Mouse (Mus musculus) layer of hippocampus, adult 9-11 months (tissue): Measurements from ENCODE around the gene Bcl2l2.

Experiments used
- DNase-seq: peaks from one replicate; pipeline ENCODE4 v3.0.0; 2022

The Bcl2l2 gene

DNA sequence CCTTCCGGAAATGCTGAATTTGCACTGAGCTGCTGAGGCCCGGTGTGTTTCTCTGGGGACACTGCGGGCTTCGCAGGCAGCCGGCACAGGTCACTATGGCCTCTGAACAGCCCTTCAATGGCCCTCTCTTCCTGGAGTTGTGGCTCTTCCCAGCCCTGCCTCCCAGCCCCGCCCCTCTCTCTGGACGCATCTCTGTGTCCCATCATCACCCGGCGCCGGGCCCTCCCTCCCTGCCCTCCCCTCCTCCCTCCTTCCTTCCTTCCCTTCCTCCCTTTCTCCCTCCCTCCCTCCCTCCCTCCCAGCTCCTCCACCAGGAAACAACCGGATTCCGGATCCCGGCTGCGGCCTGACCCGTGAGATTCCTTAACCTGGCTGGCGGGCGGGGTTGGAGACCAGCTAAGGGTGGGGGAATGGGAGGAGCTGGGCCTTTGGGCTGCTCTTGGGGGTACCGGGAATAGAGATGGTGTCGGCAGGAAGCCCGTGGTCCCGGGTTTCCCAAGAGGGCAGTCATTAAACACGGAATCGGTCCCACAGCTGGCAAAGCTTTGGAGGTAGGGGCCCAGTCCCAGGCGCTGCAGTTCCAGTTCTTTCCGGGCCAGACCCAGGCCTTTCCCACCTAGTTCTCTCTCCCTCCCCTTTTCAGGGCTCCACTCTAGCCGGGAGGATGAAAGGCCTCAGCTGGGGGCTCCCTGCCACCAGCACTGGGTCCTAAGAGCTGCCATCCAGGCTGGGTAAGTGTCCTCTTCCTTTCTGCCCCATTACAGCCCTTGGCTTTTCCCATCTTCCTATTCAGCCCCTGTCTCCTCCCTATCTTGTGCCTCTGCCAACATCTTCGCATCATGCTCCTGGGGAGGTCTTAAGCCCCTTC, at the start of gene Bcl2l2, which contains the start of gene Gm20521:
Bcl2l2 (plus strand) TSS at position 224 of the 868 bp plus-strand sequence.
Gm20521 (plus strand) TSS at position 288 of the 868 bp plus-strand sequence.
- DNase-seq = peak; percentile 84

DNA sequence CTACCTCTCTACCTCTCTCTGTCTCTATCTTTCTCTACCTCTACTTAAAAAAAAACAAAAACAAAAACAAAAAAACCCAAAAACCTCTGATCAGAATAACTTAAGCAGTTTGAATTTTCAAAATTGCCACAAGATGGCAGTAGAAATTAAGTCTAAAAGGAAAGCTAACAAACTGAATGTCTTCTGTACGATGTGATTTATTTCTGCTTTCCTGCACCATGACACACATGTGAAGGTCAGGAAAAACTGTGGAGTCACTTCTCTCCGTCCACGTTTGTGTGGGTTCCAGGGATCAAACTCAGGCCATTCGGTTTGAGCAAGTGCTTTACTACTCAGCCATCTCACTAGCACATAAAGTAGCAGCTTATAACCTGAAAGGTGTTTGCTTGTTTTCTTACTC, 39.7 kb upstream of the Bcl2l2 start:
- no peak for DNase-seq

DNA sequence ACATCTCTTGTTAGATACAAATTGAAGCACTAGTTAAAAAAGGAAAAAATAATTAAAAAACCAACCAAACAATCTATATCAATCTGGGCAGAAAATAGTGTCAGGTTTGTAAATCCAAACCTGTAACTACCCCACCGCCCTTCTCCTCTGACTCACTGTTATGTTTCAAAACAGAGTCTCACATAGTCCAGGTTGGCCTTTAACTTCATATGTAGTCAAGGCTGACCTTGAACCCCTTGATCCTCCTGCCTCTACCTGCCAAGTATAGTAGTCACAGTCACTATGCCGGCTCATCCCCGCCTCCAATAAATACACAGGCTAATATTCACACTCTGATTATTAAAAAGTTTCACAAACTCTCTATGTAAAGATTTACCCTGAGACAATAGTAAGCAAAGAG, 27.5 kb upstream of the Bcl2l2 start:
- no peak for DNase-seq

DNA sequence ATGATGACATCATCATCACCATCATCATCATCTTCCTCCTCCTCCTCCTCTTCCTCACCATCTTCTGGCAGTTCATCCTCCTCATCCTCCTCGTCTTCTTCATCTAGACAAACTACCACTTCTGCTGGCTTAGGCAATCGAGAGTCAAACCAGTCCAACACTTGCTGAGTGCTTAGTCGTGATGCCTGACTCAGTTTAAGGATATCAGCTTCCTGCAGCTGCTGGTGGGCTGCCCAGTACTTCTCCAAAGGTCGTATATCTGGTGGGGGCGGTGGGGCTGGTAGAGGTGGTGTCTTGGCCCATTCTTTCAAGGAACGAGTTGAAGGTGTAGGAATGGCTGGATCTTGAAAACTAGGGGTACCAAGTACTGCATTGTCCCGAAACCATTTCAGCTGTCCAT, 26.5 kb upstream of the Bcl2l2 start:
- DNase-seq = no peak

DNA sequence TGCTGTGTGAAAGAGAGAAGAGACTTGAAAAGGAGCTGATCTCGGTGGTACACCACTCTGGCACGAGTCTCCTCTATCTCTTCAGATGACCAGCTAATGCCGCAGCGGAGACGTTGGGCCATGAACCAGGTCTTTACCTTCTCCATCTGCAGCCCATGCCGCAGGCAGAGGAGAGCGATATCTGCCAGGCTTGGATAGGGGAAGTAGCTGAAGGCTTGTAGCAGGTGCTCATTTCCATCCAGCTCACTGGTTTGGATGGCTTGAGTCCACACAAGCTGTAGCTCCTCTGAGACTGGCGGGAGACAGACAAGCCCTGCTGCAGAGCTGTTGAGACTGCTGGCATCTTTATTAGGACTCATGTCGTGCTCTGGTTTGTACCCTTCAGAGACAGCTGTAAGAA, 25.3 kb upstream of the Bcl2l2 start:
- DNase-seq = no peak

DNA sequence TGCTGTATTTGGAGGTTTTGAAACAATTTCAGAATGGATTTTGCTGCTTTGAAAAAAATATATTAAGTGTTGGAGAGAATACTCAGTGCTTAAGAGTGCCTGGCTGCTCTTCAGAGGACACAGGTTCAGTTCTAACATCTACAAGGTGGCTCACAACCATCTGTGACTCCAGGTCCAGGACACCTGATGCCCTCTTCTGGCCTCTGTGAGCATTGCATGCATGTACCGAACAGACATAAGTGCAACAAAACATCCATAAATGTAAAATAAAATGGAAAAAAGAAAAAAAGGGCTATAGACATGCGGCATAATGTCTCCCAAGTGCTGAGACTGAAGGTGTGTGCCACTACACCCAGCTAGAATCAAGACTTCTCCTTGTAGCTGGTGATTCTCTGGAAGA, 22.7 kb upstream of the Bcl2l2 start:
- DNase-seq = no peak

DNA sequence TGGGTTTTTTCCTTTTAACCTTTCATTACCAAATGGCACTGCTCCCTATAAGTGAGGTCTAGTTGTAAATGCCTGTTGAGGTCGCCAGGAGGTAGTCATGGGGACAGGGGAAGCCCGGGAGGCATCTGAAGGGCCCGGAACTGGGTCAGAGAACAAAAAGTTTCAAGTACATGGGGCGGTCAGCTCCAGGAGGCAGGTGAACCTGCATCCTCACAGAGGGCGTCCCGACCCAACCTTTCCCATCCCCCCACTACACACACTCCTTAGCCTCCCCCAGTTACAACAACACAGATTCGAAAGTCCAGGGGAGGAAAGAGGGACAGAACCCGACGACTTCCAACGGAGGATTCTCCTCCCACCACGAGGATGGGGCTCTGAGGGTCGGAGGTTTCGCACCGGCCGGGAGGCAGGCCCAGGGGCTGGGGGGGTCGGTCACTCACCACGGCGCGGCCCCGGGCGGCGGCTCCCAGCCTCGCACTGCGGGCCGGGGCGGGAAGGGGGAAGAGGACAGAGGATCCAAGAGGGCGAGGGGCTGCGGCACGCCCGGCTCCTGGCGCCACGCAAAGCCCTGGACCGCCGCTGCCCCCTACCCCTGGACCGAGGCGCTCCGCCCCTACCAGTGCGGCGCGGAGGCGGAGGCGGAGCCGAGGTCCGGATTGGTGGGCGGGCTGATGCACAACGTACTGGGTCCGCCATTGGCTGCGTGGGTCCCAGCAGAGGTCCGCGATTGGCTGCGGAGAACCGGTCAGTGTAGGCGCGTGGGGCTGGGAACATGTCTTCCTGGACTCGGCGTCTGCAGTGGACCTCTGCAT, 19.5 kb upstream of the Bcl2l2 start:
- peak; percentile 93 for DNase-seq

DNA sequence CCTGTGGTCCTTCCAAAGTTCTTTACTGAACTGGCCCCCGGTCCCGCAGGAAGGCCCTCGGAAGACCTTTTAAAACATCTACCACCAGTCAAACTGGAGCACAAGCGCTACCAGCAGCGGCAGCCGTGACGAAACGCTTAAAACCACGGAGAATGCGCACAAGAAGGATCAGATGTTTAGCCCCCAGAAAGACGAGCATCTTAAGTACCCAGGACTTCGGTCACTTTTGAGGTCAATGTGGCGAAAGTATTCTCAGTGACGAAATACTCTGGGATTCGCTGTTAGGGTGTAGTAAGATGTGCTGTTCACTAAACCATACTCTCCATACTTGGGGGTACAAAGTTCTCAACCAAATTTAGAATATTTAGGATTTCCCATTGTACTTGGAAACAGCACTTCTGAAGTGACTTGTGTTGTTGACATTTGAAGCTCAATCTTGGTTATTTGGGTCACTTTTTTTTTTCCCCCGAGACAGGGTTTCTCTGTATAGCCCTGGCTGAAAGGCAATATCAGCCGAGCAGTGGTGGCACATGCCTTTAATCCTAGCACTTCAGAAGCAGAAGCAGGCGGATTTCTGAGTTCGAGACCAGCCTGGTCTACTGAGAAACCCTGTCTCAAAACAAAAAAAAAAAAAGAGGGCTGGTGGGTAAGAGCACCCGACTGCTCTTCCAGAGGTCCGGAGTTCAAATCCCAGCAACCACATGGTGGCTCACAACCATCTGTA, 18.7 kb upstream of the Bcl2l2 start:
- no peak for DNase-seq

DNA sequence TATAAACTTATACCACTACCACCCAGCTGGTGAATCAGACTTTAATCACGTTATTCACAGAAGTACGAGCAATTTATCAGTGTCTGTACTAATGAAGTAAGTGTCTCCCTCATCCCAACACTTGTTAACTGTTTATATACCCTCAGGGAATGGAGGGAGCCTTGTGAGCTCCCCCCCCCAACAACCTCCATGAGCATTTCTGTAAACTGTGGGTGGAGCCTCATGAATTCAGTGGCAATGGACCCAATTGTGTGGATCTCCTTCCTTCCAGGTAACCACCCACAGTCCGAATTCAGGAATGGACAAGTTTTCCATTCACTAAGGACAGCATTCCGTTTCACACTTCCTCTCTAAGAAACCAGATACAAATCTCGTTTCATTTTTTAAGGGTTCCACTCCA, 17.6 kb upstream of the Bcl2l2 start:
- no peak for DNase-seq

DNA sequence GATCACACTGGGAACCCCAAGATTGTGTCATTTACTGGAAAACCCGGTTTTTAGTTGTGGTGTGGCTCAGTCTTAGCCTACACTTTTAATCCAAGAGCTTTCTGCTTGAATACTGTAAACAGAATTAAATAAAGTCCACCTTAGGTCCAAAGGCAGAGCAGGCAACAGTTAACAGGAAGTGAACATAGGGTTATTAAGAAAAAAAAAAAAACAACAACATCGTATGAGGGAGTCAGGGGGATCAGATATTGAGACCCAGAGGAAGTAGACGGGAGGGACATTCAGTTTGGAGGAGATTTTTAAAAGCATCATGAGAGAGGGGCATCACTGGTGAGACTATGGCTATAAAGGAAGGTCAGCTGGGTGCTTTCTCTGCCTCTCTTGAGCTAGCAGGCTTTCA, 16.9 kb upstream of the Bcl2l2 start:
- no peak for DNase-seq

DNA sequence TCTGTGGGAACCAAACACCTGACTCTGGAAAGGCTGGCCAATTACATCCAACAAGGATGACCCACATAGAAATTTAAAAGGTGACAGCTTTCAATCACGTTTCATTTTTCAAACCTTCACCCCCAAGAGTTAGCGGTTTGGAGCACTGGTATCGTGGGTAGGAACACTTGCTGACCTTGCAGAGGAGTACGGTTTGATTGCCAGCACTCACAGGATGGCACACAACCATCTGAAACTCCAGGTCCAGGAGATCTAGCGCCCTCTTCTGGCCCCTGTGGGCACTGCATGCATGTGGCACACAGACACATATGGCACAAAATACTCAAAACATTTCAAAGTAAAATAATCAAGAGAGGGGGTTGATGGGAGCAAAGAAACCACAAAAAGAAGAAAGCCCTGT, 16.2 kb upstream of the Bcl2l2 start:
- DNase-seq = no peak

DNA sequence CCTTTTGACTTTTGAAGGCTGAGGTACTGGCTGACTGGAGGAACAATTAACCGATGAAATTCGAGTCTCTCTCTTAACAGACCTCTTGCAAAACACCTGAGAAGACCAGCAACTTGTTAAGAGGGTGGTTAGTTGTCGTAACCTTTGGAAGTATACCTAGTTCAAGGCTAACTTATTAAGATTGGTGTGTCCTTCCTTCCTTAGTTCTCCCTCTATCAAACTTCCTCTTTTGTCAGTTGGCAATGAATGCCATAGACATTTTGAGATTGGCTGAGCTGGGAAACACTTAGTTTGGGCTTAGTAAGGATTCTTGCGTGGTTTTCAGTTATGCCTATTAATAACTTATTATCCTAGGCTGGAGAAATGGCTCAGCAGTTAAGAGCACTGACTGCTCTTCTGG, 15.2 kb upstream of the Bcl2l2 start:
- DNase-seq = no peak

DNA sequence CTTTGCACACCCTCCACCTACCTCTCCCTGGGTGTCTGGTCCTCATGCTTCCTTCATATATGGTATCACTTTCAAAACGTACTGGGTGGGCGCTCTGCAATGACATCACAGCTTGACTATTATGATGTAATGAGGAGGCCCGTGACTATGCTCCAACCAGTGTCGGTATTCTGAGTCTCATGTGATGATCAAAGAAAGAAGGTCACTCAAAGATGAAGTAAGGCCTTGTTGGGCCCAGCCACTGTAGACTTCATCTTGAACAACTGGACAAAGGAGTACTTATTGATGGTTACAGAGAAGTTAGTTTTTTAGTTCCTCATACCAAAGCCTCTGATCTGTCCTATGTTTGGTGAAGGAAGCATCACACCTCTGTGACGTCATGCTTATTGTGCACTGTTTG, 12.3 kb upstream of the Bcl2l2 start, which contains the start of gene Homez:
Homez (minus strand) TSS at position 101 of the 400 bp plus-strand sequence.
- DNase-seq = no peak

DNA sequence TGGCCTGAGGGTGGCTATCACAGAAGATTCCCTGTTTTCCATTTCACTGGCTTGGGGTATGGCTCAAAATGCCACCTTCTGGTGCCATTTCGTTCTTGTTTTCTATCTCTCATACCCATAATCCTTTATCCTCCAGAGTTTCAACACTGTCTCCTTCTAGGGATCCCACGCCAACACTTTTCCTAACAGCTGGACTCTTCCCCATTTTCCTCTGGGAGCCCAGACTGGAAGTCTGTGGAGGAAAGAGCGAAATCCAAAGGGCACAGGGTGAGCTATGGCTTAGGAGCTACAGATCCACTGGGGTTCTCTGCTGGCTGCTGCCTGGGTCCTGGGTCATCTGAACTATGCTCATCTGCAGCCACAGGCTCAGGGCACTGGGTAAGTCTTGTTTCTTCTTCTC, 9.0 kb upstream of the Bcl2l2 start:
- DNase-seq = no peak

DNA sequence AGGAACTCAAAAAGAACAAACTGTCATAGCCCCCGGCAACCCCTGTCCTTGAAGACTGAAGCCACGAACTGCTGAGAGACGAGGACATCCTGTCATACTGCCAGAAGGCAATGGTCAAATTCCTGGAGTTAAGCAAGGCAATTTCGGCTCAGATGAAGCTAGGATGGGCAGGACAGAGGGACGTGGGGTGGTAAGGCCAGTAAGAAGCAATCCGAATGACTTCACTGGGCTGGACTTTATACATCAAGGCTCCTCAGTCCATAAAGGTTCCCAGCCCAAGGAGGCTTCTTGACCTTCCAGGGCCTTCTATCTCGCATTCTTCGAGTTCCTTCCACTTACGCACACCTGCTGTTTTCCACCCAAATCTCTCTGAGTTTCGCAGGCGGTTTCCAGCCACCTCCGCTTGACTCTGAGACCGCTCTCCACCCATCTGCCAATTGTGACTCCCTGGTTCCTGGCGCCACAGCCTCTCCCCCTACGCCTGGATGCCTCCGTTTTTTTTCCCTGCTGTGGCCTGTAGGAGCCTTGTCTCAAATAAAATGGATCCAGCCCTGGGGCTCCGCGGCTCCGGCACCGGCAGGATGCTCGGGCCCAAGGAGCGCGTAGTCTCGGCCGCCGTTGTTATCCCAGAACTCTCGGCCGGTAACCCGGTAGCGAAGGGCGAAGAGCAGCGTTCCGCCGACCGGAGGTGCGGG, 7.2 kb upstream of the Bcl2l2 start:
- DNase-seq = peak; percentile 67

DNA sequence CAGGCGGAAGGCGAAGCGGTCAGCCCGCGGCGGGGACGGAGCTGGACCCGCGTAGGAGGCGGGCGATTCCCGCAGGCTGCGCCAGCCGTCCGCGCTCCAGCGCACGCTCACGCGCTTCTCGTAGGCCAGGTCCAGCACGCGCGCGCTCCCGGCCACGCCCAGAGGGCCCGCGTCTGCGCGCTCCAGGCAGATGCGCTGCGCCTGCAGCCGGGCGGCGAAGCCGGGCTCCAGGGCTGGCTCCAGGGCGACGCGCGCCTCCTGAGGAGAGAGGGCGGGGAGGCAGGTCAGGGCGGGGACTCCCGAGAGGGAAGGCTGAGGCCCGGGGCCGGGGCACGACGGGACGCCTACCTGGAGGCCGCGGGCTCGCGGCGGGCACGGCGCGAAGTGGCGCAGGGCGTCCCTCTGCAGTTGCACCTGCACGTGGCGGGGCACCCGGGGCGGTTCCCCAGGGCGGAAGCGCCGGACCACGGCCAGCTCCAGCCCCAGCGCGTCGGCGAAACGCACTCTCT, 6.6 kb upstream of the Bcl2l2 start:
- DNase-seq = peak; percentile 92

DNA sequence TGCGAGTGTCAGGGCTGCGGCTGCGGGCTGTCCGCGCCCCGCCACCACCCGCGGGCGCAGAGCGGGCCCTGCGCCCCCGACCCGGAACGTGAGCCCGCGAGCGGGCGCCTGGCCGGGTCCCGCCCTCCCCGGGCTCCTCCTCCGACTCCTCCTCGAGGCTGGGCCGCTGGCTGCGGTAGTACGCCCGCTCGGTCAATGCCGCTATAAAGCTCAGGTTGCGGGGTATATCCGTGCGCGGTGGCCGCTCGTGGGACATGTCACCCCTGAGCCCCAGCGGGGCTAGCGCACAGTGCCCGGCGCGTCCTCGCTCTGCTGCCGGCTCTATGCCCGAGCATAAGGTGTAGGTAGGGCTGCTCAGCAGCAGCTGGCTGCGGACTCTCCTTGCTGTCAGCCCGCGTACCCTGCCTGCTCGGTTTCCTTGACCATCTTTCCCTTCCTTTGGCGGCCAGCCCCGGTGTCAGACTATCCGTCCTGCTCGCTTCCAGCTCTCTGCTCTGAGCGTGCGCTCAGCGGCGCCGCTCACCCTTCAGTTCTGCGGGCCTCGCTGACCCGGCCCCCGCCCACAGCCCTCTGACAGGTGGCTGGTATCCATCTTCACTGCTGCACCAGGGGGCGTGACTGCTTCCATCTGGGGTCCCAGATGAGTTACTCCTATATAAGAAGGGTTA, 6.0 kb upstream of the Bcl2l2 start, which contains the start of gene Ppp1r3e:
Ppp1r3e (minus strand) TSS at position 503 of the 668 bp plus-strand sequence.
- peak; percentile 59 for DNase-seq

DNA sequence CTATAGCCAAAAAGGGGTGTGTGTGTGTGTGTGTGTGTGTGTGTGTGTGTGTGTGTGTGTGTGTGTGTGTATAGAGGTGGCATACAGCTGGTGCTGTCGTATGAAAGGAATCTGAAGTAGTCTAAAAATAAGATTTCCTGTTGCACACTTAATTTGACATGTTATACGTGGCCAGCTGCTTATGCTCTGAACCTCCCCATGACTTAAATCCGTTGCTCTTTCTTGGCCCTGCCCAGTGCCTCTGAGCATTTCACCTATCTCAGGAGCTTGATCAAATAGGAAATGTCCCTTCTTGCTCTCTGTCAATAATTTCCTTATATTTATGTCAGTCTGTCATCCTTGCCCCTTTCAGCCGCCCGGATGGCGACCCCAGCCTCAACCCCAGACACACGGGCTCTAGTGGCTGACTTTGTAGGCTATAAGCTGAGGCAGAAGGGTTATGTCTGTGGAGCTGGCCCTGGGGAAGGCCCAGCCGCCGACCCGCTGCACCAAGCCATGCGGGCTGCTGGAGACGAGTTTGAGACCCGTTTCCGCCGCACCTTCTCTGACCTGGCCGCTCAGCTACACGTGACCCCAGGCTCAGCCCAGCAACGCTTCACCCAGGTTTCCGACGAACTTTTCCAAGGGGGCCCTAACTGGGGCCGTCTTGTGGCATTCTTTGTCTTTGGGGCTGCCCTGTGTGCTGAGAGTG, 990 bp downstream of the Bcl2l2 start:
- no peak for DNase-seq

DNA sequence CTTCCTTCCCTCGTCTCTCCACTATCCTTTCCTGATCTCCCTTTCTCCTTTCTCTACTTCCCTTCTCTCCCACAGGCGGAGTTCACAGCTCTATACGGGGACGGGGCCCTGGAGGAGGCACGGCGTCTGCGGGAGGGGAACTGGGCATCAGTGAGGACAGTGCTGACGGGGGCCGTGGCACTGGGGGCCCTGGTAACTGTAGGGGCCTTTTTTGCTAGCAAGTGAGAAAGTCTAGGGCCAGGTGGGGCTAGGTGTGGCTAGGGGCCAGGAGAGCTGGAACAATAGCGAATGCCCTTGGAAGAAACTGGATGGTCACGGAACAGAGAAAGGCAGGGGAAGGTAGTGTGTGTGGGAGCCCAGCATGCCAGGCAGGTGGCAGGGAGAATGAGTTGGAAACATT, 2.1 kb downstream of the Bcl2l2 start:
- no peak for DNase-seq

DNA sequence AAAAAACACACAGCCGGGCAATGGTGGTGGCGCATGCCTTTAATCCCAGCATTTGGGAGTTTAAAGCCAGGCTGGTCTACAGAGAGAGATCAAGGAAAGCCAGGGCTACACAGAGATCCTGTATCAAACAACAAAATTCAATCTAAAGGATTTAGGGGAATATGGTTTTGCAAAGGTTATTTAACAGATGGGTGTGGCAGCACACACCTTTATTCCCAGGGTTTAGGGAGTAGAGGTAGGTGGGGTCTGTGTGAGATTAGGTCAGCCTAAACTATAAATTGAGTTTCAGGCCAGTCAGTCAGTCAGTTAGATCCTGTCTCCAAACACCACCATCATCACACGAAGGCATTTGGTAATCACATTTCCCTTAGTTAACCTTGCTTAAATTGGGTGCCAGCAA, 9.0 kb downstream of the Bcl2l2 start, which contains the start of gene Pabpn1:
Pabpn1 (plus strand) TSS at position 301 of the 400 bp plus-strand sequence.
- no peak for DNase-seq

DNA sequence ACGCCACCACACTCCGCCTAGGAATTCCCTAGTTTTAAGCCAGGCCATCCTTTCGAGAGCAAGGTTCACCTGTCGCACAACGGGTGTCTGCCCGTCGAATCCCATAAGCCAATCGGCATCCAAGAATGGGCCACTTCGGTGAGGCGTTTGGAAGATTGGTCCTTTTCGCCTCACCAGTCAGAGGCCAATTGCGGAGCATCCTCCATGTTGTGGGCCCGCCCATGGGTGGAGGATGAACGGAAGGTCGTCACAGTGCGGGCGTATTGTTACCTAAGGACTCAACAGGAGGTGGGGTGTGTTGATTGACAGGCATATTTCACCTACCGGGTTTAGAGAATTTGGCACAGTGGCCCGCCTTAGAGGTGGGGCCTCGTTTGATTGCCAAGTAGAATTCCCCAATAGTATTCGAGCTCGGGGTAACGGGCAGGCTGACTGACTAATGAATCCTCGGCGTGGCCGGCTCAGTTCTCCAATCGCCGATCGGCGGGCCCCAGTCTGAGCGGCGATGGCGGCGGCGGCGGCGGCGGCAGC, 10.5 kb downstream of the Bcl2l2 start:
- DNase-seq = peak; percentile 100
